15 mouse cellular contexts compared by ENCODE assay signal in genomic region chr11:65779578-65779977, GRCm38 (mm10).
"Had no signal": no experiment of that assay in that cellular context is flagged by ENCODE, and none has a peak within 500 bp of the region (broad histone marks: within the 10 kb centered on the region; RNA-seq: fewer than 3 reads in every experiment).

No protein-coding gene starts in this region.

- H3K27ac ChIP-seq: kidney, embryonic 15.5 days; limb, embryonic 12.5 days; midbrain, embryonic 12.5 days; midbrain, embryonic 15.5 days; neural tube, embryonic 13.5 days had no signal

- H3K4me3 ChIP-seq: kidney, embryonic 15.5 days; limb, embryonic 12.5 days; limb, embryonic 15.5 days; liver, embryonic 13.5 days; midbrain, embryonic 12.5 days; midbrain, embryonic 15.5 days; neural tube, embryonic 13.5 days had no signal

- H3K4me1 ChIP-seq: midbrain, embryonic 12.5 days had no signal

- H3K36me3 ChIP-seq: limb, embryonic 15.5 days had no signal

- H3K9ac ChIP-seq: kidney, embryonic 15.5 days; limb, embryonic 12.5 days; limb, embryonic 15.5 days; liver, embryonic 13.5 days; midbrain, embryonic 12.5 days; midbrain, embryonic 15.5 days; neural tube, embryonic 13.5 days had no signal

- H3K9me3 ChIP-seq: kidney, embryonic 15.5 days; limb, embryonic 12.5 days; limb, embryonic 15.5 days; liver, embryonic 13.5 days; midbrain, embryonic 12.5 days; midbrain, embryonic 15.5 days; neural tube, embryonic 13.5 days had no signal

- H3K27me3 ChIP-seq: kidney, embryonic 15.5 days; limb, embryonic 12.5 days; limb, embryonic 15.5 days; liver, embryonic 13.5 days; midbrain, embryonic 12.5 days; midbrain, embryonic 15.5 days; neural tube, embryonic 13.5 days had no signal

- H3K4me2 ChIP-seq: kidney, embryonic 15.5 days; limb, embryonic 12.5 days; limb, embryonic 15.5 days; liver, embryonic 13.5 days; midbrain, embryonic 12.5 days; midbrain, embryonic 15.5 days; neural tube, embryonic 13.5 days had no signal

- DNase-seq: kidney, postnatal 10 days; kidney, postnatal 36 days; left cerebral cortex, postnatal 4 days; liver, embryonic 13.5 days; lung, adult 2 months; lung, postnatal 14 days; lung, postnatal 4 days; thymus, adult 18-20 months; thymus, postnatal 36 days had no signal

- ATAC-seq: midbrain, embryonic 15.5 days had no signal
